Mouse (Mus musculus): ENCODE results near the gene Fam167b. TPM values are rescaled to one million over a fixed set of nuclear protein-coding genes. Genes with fewer than 3 reads are reported as not detected.

Gene Fam167b
- polyA plus RNA-seq, 1 experiment = not detected

DNA sequence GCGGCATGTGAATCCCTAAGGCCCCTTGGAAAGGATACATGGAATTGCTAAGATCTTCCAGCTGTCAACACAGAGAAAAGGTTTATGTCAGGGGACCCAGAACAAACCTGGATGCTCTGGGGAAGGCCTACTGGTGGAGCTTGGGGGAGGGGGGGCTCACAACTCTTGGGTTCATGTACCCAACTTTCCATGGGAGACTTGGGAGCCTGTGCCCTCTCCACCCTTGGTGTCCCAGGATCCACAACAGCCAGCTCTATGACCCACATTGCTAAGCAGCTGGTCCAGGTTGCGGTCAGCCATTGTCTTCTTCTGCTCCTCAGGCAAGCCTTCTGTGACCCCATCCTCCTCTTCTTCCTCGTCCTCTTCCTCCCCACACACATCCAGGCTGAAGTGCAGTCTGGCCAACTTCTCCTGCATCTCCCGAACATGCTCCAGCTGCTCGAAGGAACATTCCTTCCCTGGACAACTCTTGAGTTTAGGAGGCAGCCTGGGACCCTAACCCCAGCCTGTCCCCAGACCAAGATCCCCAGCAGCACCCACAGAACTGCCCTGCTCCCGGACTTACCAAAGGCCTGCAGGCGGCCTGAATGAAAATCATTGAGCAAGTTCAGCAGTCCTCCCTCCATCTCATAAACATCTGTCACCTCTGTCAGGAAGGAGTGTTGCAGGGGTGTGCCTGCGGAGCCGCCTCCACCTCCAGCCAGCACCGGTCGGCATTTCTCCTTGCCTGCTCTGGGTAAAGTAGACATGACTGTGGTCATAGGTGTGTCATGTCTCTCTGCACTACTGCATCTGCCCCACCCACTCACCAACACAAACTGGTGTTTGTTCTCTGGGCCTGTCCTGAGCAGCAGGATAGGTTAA is 42.3 kb upstream of the Fam167b start:
- TF ChIP-seq CTCF (IDR thresholded peaks at IDR 0.05; ENCODE audit: borderline replicate concordance, insufficient read depth, low read length) (no peak), POLR2A (IDR thresholded peaks at IDR 0.05; ENCODE audit: low read depth, low read length) (no peak)
- Histone ChIP-seq H3K27ac (ENCODE audit: insufficient read depth, low read length) (no peak overlapping the region), H3K4me1 (ENCODE audit: control insufficient read depth, insufficient read depth, low read length) (peaks cover 2% of the 10 kb centered on the region), H3K4me3 (ENCODE audit: insufficient read depth, low read length) (no peak overlapping the region)

DNA sequence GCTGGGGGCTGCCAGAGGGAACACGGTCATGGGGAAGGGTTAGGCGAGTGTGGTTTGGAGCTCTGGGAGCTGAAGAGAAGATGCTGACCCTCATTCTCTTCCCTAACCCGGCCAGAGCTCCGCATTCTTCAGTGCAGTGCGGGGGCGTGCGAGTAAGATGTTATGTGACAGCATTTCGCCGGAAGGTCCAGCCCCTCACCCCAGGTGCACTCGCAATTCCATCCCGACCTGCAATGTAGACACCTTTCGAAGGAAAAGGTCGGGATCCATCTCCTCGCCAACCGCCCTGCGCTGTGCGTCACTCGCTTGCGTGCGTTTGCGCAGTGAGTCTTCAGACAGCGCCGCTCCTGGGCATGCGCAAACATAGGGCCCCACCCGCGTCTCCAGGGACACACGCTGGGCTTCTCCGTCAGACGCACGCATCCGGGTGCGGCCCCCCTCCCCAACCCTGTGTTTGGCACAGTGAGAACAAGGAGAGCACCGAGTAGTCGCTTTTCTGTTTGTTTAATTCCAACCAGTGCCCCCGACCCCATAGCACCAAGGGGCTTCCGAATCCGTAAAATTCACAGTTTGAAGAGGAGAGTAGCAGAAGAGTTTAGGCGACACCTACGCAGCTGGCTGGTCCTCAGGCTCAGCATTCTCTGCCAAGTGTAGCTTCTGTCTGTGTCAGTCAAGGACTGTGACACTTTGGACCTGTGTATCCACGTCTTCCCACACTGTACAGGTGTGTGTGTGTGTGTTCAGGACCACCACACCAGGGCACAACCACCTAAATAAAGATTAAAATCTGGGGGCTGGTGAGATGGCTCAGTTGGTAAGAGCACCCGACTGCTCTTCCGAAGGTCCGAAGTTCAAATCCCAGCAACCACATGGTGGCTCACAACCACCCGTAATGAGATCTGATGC is 40.7 kb upstream of the Fam167b start, which contains the start of gene Iqcc:
Gene Iqcc (minus strand): TSS at position 314 of the 906 bp plus-strand sequence.
- H3K27ac ChIP-seq (ENCODE audit: insufficient read depth, low read length) = peak within 1 kb of the TSS; percentile 19
- peak within 1 kb of the TSS; percentile 60 for H3K4me3 ChIP-seq (ENCODE audit: insufficient read depth, low read length)
- no peak for TF ChIP-seq CTCF (IDR thresholded peaks at IDR 0.05; ENCODE audit: borderline replicate concordance, insufficient read depth, low read length)
- peak; percentile 99 for TF ChIP-seq POLR2A (IDR thresholded peaks at IDR 0.05; ENCODE audit: low read depth, low read length)
- H3K4me1 ChIP-seq (ENCODE audit: control insufficient read depth, insufficient read depth, low read length) = peaks cover 2% of the 10 kb centered on the region; the same call in 1 of the 2 replicates

DNA sequence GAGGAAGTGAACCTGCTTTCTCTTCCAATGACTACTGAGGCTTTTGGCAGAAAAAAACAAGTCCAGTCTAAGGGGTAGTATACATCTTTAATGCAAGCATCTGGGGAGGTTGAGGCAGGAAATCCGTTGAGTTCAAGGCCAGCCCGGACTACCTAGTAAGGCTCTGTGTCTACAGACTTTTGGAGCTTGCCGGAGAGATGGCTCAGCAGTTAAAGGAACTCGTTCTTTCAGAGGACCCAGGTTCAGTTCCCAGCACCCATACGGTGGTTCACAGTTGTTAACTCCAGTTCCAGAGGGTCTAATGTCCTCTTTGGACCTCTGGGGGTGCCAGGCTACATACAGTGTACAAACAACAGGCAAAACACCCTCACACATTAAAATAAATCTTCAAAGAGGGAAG is 39.7 kb upstream of the Fam167b start:
- no peak overlapping the region for H3K27ac ChIP-seq (ENCODE audit: insufficient read depth, low read length)
- H3K4me1 ChIP-seq (ENCODE audit: control insufficient read depth, insufficient read depth, low read length) = peaks cover 1% of the 10 kb centered on the region; the same call in 1 of the 2 replicates
- no peak for TF ChIP-seq POLR2A (IDR thresholded peaks at IDR 0.05; ENCODE audit: low read depth, low read length)
- TF ChIP-seq CTCF (IDR thresholded peaks at IDR 0.05; ENCODE audit: borderline replicate concordance, insufficient read depth, low read length) = no peak
- peak overlapping the region; percentile 60 for H3K4me3 ChIP-seq (ENCODE audit: insufficient read depth, low read length)

DNA sequence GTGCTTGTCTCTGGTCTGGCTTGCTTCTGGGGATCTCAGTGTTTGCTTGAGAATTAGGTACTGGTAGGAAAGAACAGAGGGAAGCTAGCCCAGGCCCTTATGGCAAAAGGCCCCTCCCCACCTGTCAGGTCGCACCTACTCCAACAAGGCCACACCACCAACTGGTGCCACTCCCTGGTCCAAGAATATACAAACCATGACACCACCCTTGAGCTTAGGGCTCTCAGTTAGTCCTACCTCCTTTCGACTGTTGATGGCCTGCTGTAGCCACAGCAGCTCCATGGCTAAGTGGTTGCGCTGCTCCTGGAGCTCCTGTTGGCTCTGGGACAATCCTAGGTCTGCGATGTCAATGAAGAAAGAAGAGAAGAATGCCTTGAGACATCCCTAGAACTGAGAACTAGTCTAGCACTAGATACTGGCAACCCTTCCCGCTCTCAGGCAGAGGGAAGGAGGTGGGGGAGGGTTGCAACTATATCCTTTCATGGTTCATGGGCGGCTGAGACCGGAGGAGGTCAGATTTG is 38.8 kb upstream of the Fam167b start:
- Histone ChIP-seq H3K4me1 (ENCODE audit: control insufficient read depth, insufficient read depth, low read length) (no peaks in the 10 kb centered on the region), H3K27ac (ENCODE audit: insufficient read depth, low read length) (no peak overlapping the region), H3K4me3 (ENCODE audit: insufficient read depth, low read length) (no peak overlapping the region)
- TF ChIP-seq POLR2A (IDR thresholded peaks at IDR 0.05; ENCODE audit: low read depth, low read length) = no peak
- TF ChIP-seq CTCF (IDR thresholded peaks at IDR 0.05; ENCODE audit: borderline replicate concordance, insufficient read depth, low read length) = no peak

DNA sequence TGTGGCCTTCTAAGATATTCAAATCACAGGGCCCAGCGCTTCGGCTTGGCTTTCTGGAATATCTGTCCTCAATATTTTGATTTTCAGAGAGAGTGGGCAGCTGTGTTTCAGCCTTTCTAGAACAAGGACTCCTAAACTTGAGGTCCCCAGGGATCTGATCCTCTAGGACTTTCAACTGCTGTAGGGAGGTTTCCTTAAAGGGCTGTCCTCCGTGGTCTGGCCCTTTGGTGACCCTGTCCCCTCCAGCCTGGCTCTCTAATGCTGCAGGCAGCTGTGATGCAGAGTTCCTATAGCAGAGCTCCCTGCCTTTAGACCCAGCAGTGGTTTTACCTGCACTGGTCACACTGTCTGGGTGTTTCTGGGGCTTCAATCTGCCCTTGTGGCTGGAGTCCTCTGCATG is 38.3 kb upstream of the Fam167b start:
- no peaks in the 10 kb centered on the region for H3K4me1 ChIP-seq (ENCODE audit: control insufficient read depth, insufficient read depth, low read length)
- H3K4me3 ChIP-seq (ENCODE audit: insufficient read depth, low read length) = no peak overlapping the region
- TF ChIP-seq POLR2A (IDR thresholded peaks at IDR 0.05; ENCODE audit: low read depth, low read length) = no peak
- TF ChIP-seq CTCF (IDR thresholded peaks at IDR 0.05; ENCODE audit: borderline replicate concordance, insufficient read depth, low read length) = no peak

DNA sequence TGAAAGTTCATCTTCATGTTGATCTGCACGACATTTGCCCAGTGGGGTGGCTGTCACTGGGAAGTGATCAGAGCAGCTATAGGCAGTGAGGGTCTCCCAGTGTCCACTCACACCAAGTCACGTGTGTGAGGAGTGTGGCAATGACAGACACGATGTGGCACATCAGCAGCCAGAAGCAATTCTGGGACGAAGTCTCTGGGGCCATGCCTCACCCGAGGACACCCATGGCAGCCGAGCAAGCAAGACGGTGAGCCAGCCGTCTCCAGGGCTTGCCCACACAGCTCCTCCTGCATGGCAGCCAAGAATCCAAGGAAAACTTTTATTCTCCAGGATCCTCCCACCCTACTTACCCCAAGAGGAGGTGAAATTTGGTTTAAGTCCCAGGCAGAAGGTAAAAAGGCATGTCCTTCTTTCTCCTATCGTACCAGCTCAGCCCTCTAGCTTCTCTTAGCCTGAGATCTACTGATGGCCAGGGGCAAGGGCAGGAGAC is 37.5 kb upstream of the Fam167b start:
- TF ChIP-seq CTCF (IDR thresholded peaks at IDR 0.05; ENCODE audit: borderline replicate concordance, insufficient read depth, low read length) = no peak
- no peak for TF ChIP-seq POLR2A (IDR thresholded peaks at IDR 0.05; ENCODE audit: low read depth, low read length)
- Histone ChIP-seq H3K4me3 (ENCODE audit: insufficient read depth, low read length) (no peak overlapping the region), H3K4me1 (ENCODE audit: control insufficient read depth, insufficient read depth, low read length) (no peaks in the 10 kb centered on the region), H3K27ac (ENCODE audit: insufficient read depth, low read length) (no peak overlapping the region)

More for the DNA sequence above, 38.3 kb upstream of the Fam167b start:
- H3K27ac ChIP-seq (ENCODE audit: insufficient read depth, low read length) = no peak overlapping the region

DNA sequence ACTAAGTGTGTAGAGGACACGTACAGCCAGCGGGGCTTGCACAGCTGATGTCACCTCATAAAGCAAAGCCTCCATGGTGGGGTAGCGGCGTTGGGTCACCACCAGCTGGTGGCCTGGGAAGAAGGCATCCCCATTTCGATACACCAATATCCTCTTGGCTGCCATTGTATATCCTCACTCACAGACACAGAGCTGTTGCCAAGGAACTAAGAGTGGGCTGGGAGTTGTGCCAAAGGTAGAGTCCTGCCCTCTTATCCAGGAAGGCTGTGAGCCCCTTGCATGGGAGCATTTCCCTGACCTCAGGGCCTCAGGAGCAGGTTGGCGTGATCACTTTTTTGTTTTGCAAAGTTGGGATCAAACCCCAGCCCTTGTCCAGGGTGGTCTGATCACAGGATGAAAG is 35.7 kb upstream of the Fam167b start, which contains the start of gene Dcdc2b:
Gene Dcdc2b (minus strand): TSS at position 165 of the 400 bp plus-strand sequence.
- H3K4me3 ChIP-seq (ENCODE audit: insufficient read depth, low read length) = no peak within 1 kb of the TSS
- no peaks in the 10 kb centered on the region for H3K4me1 ChIP-seq (ENCODE audit: control insufficient read depth, insufficient read depth, low read length)
- no peak within 1 kb of the TSS for H3K27ac ChIP-seq (ENCODE audit: insufficient read depth, low read length)
- TF ChIP-seq POLR2A (IDR thresholded peaks at IDR 0.05; ENCODE audit: low read depth, low read length) = no peak
- no peak for TF ChIP-seq CTCF (IDR thresholded peaks at IDR 0.05; ENCODE audit: borderline replicate concordance, insufficient read depth, low read length)

DNA sequence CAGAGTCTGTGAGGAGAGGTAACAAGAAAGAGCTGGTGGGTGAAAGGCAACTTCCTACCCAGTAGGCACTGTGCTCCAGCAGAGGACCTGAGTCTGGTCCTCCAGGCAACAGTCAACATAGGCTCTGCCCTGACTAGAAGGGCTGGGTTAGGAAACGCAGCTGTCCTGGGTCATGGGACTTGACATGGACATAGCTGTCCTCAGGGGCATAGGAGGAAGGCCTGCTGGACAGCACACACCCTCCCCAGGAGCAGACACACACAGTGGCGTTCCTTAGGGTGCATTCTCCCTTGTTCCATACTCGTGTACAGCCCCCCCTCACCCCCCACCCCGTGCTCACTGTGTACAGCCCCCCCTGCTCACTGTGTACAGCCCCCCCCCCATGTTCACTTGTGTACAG is 32.1 kb upstream of the Fam167b start:
- Histone ChIP-seq H3K4me3 (ENCODE audit: insufficient read depth, low read length) (no peak overlapping the region), H3K27ac (ENCODE audit: insufficient read depth, low read length) (no peak overlapping the region), H3K4me1 (ENCODE audit: control insufficient read depth, insufficient read depth, low read length) (no peaks in the 10 kb centered on the region)
- TF ChIP-seq POLR2A (IDR thresholded peaks at IDR 0.05; ENCODE audit: low read depth, low read length) (no peak), CTCF (IDR thresholded peaks at IDR 0.05; ENCODE audit: borderline replicate concordance, insufficient read depth, low read length) (no peak)

DNA sequence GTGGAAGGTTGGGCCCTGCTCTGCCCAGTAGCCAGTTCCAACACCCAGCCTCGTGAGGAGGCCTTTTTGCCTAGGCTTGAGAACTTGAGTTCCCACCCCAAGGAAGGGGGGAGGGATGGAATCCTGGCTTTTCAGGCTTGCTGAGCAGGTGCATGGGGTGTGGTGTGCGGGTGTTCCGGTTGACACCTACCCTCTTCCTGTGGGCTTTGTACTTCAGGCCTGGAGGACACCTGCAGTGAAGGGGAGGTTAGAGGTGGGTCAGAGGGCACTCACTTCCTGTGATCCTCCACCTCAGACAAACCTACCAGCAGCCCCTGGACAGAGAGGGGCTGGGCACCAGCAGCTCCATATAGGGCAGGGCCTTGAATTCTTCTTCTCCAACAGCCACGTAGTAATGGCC is 31.7 kb upstream of the Fam167b start:
- Histone ChIP-seq H3K4me3 (ENCODE audit: insufficient read depth, low read length) (no peak overlapping the region), H3K4me1 (ENCODE audit: control insufficient read depth, insufficient read depth, low read length) (no peaks in the 10 kb centered on the region), H3K27ac (ENCODE audit: insufficient read depth, low read length) (no peak overlapping the region)
- TF ChIP-seq POLR2A (IDR thresholded peaks at IDR 0.05; ENCODE audit: low read depth, low read length) (no peak), CTCF (IDR thresholded peaks at IDR 0.05; ENCODE audit: borderline replicate concordance, insufficient read depth, low read length) (no peak)
